Mouse (Mus musculus): ENCODE measurements around the gene R3hcc1l.

- TF ChIP-seq GATA1 (IDR thresholded peaks at IDR 0.05; ENCODE audit: low read length), result no peak
- no peak for TF ChIP-seq TAL1 (IDR thresholded peaks at IDR 0.05; ENCODE audit: low read length)
Observed at GRCm38 (mm10) chr19:42613116-42613515, 94.6 kb downstream of the R3hcc1l start.

All from erythroblast, embryonic 14.5 days (primary cell).